In the genomic region with DNA sequence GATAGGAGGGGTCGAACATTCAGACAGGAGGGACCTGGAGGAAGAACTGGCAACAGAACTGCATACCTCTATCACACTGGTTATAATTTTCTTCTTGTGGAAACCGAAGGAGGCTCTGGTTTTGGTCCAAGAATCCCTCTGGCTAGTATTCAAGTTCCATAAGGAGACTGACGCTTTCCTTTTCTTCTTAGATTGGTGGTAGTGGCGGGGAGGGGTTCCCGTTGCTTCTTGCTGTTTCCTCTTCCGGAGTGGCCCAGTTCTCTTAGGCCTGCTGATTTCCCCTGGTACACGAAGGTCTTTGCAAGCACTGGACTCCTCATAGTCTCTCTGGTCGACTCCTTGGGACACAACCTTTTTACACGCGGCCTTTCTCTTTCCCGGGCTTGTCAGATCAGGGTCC, we compare ENCODE assay signal across 8 mouse cellular contexts. TPM values are rescaled to one million over a fixed set of nuclear protein-coding genes. Genes with fewer than 3 reads are reported as not detected.
DNase-seq lines count a peak whose midpoint lies in the region; ATAC-seq lines count a peak whose summit lies in the region.

No protein-coding gene starts in this region.

- H3K27me3 ChIP-seq in heart, embryonic 11.5 days (ENCODE audit: control insufficient read depth, insufficient read depth, low read length): no peaks in the 10 kb centered on the region
- H3K27me3 ChIP-seq in embryonic facial prominence, embryonic 12.5 days: no peaks in the 10 kb centered on the region
- no peaks in the 10 kb centered on the region for H3K27me3 ChIP-seq in intestine, embryonic 14.5 days (replicated peaks; ENCODE audit: control insufficient read depth, insufficient read depth, low read length)
- H3K27me3 ChIP-seq in megakaryocyte, embryonic 14.5 days (replicated peaks): no peaks in the 10 kb centered on the region

- H3K9me3 ChIP-seq in heart, embryonic 11.5 days (replicated peaks; ENCODE audit: control insufficient read depth, low read length): no peaks in the 10 kb centered on the region
- no peaks in the 10 kb centered on the region for H3K9me3 ChIP-seq in embryonic facial prominence, embryonic 12.5 days
- no peaks in the 10 kb centered on the region for H3K9me3 ChIP-seq in intestine, embryonic 14.5 days (ENCODE audit: control insufficient read depth, low read length)
- H3K9me3 ChIP-seq in megakaryocyte, embryonic 14.5 days: no peaks in the 10 kb centered on the region

- no peak overlapping the region for H3K27ac ChIP-seq in heart, embryonic 11.5 days (ENCODE audit: low read depth, low read length)
- no peak overlapping the region for H3K27ac ChIP-seq in embryonic facial prominence, embryonic 12.5 days
- no peak overlapping the region for H3K27ac ChIP-seq in intestine, embryonic 14.5 days (ENCODE audit: low read depth)

- H3K4me2 ChIP-seq in heart, embryonic 11.5 days: peak overlapping the region; percentile 69
- peak overlapping the region; percentile 85 for H3K4me2 ChIP-seq in embryonic facial prominence, embryonic 12.5 days (replicated peaks)
- H3K4me2 ChIP-seq in intestine, embryonic 14.5 days (ENCODE audit: low read length): peak overlapping the region; percentile 67

- H3K36me3 ChIP-seq in heart, embryonic 11.5 days (ENCODE audit: control insufficient read depth, insufficient read depth, low read length): no peaks in the 10 kb centered on the region
- peaks cover 17% of the 10 kb centered on the region; the same call in 1 of the 2 replicates for H3K36me3 ChIP-seq in embryonic facial prominence, embryonic 12.5 days
- H3K36me3 ChIP-seq in intestine, embryonic 14.5 days (ENCODE audit: control insufficient read depth, insufficient read depth, low read length): peaks cover 17% of the 10 kb centered on the region; the same call in 1 of the 2 replicates
- H3K36me3 ChIP-seq in megakaryocyte, embryonic 14.5 days (replicated peaks; ENCODE audit: low read length): peaks cover 25% of the 10 kb centered on the region

- peak overlapping the region; percentile 86 for H3K9ac ChIP-seq in heart, embryonic 11.5 days (ENCODE audit: low read depth, low read length)
- H3K9ac ChIP-seq in embryonic facial prominence, embryonic 12.5 days: peak overlapping the region; percentile 69
- peak overlapping the region; percentile 65 for H3K9ac ChIP-seq in intestine, embryonic 14.5 days (ENCODE audit: low read length)

- intact Hi-C loops in heart, postnatal 25 days (cut with DNase I): loop anchor here (5.0 kb wide), 2 partner anchors 35 to 145 kb away; no protein-coding TSS in a partner anchor

- no peak for ATAC-seq in heart, embryonic 11.5 days (replicated peaks; ENCODE audit: insufficient number of reproducible peaks, low FRiP score, low TSS enrichment)
- no peak for ATAC-seq in embryonic facial prominence, embryonic 12.5 days (ENCODE audit: insufficient number of reproducible peaks, insufficient read depth, low FRiP score, low TSS enrichment)
- peak; percentile 11; the same call in 1 of the 2 replicates for ATAC-seq in intestine, embryonic 14.5 days (replicated peaks; ENCODE audit: low FRiP score, low TSS enrichment, low read depth)

- 41% methylated on average over 11 of the region's 11 CpGs for WGBS in heart, embryonic 11.5 days (ENCODE audit: insufficient replicate concordance)
- 48% methylated on average over 11 of the region's 11 CpGs for WGBS in embryonic facial prominence, embryonic 12.5 days
- 21% methylated on average over 11 of the region's 11 CpGs for WGBS in intestine, embryonic 14.5 days

- no peak for DNase-seq in heart, postnatal 25 days (ENCODE audit: low spot score)
- no peak for DNase-seq in intestine, embryonic 14.5 days (ENCODE audit: low spot score)
- DNase-seq in B cell, adult 2 months: no peak
- no peak for DNase-seq in urinary bladder, postnatal 25 days (ENCODE audit: low spot score)
- no peak for DNase-seq in adrenal gland, postnatal 4 days (ENCODE audit: low spot score in 2 of 2)

- H3K4me1 ChIP-seq in heart, embryonic 11.5 days (ENCODE audit: control insufficient read depth, insufficient read depth, low read length): peaks cover 20% of the 10 kb centered on the region
- H3K4me1 ChIP-seq in embryonic facial prominence, embryonic 12.5 days: peaks cover 36% of the 10 kb centered on the region
- peaks cover 27% of the 10 kb centered on the region for H3K4me1 ChIP-seq in intestine, embryonic 14.5 days (replicated peaks; ENCODE audit: control insufficient read depth, insufficient read depth, low read length)
- H3K4me1 ChIP-seq in megakaryocyte, embryonic 14.5 days: peaks cover 60% of the 10 kb centered on the region

- peak overlapping the region; percentile 93 for H3K4me3 ChIP-seq in heart, embryonic 11.5 days (ENCODE audit: low read depth, low read length)
- H3K4me3 ChIP-seq in embryonic facial prominence, embryonic 12.5 days: peak overlapping the region; percentile 65
- peak overlapping the region; percentile 72 for H3K4me3 ChIP-seq in intestine, embryonic 14.5 days (ENCODE audit: low read depth, low read length)
- H3K4me3 ChIP-seq in megakaryocyte, embryonic 14.5 days (replicated peaks): peak overlapping the region; percentile 97

RNA-seq across cellular contexts. Expression of a gene that starts 1.0 kb away (rescaled TPM):
- 11.2 and 12.0 TPM in 2 replicates for polyA plus RNA-seq in heart, embryonic 11.5 days (2014; fragmentation: Nextera tagmentation; extraction: Ambion mirVana)
- under 1 TPM; 0.17 to 0.34 TPM for total RNA-seq in heart, postnatal 25 days (2021)
- 18.2 and 18.4 TPM in 2 replicates for polyA plus RNA-seq in embryonic facial prominence, embryonic 12.5 days (2016; fragmentation: Nextera tagmentation; extraction: Ambion mirVana)
- 16.0 and 16.3 TPM in 2 replicates for polyA plus RNA-seq in intestine, embryonic 14.5 days (2014; fragmentation: Nextera tagmentation; extraction: Ambion mirVana)
- polyA plus RNA-seq in megakaryocyte, embryonic 14.5 days (2012; ENCODE audit: insufficient read depth, low replicate concordance): 4.4 and 12.6 TPM in 2 replicates
- total RNA-seq in adrenal gland, postnatal 4 days (2021): 1 to 10 TPM; 4.6 to 5.9 TPM

RNA-seq across cellular contexts. Expression of a gene that starts 23.1 kb away (rescaled TPM):
- 0.65 and 0.97 TPM in 2 replicates for polyA plus RNA-seq in heart, embryonic 11.5 days (2014; fragmentation: Nextera tagmentation; extraction: Ambion mirVana)
- total RNA-seq in heart, postnatal 25 days (2021): 10 to 100 TPM; 13.0 to 13.3 TPM
- polyA plus RNA-seq in embryonic facial prominence, embryonic 12.5 days (2016; fragmentation: Nextera tagmentation; extraction: Ambion mirVana): 0.42 and 0.60 TPM in 2 replicates
- 0.07 TPM in 1 of 2 replicates, not detected in the other for polyA plus RNA-seq in intestine, embryonic 14.5 days (2014; fragmentation: Nextera tagmentation; extraction: Ambion mirVana)
- 0.55 TPM in 1 of 2 replicates, not detected in the other for polyA plus RNA-seq in megakaryocyte, embryonic 14.5 days (2012; ENCODE audit: insufficient read depth, low replicate concordance)
- total RNA-seq in adrenal gland, postnatal 4 days (2021): 1 to 10 TPM; 1.8 to 2.7 TPM

RNA-seq across cellular contexts. Expression of a gene that starts 39.7 kb away (rescaled TPM):
- polyA plus RNA-seq in heart, embryonic 11.5 days (2014; fragmentation: Nextera tagmentation; extraction: Ambion mirVana): 94.3 and 112 TPM in 2 replicates
- 10 to 100 TPM; 78.3 to 84.4 TPM for total RNA-seq in heart, postnatal 25 days (2021)
- polyA plus RNA-seq in embryonic facial prominence, embryonic 12.5 days (2016; fragmentation: Nextera tagmentation; extraction: Ambion mirVana): 99.7 and 104 TPM in 2 replicates
- 123 and 130 TPM in 2 replicates for polyA plus RNA-seq in intestine, embryonic 14.5 days (2014; fragmentation: Nextera tagmentation; extraction: Ambion mirVana)
- polyA plus RNA-seq in megakaryocyte, embryonic 14.5 days (2012; ENCODE audit: insufficient read depth, low replicate concordance): 170 and 286 TPM in 2 replicates
- 10 to 100 TPM; 60.5 to 72.1 TPM for total RNA-seq in adrenal gland, postnatal 4 days (2021)

RNA-seq across cellular contexts. Expression of a gene that starts 39.8 kb away (rescaled TPM):
- 264 and 272 TPM in 2 replicates for polyA plus RNA-seq in heart, embryonic 11.5 days (2014; fragmentation: Nextera tagmentation; extraction: Ambion mirVana)
- 10 to 100 TPM; 45.9 to 50.0 TPM for total RNA-seq in heart, postnatal 25 days (2021)
- polyA plus RNA-seq in embryonic facial prominence, embryonic 12.5 days (2016; fragmentation: Nextera tagmentation; extraction: Ambion mirVana): 206 and 211 TPM in 2 replicates
- polyA plus RNA-seq in intestine, embryonic 14.5 days (2014; fragmentation: Nextera tagmentation; extraction: Ambion mirVana): 233 and 258 TPM in 2 replicates
- 19.3 and 28.8 TPM in 2 replicates for polyA plus RNA-seq in megakaryocyte, embryonic 14.5 days (2012; ENCODE audit: insufficient read depth, low replicate concordance)
- 10 to 100 TPM; 74.0 to 82.4 TPM for total RNA-seq in adrenal gland, postnatal 4 days (2021)

RNA-seq across cellular contexts. Expression of a gene that starts 46.7 kb away (rescaled TPM):
- 0.31 and 0.34 TPM in 2 replicates for polyA plus RNA-seq in heart, embryonic 11.5 days (2014; fragmentation: Nextera tagmentation; extraction: Ambion mirVana)
- under 1 TPM; 0.08 to 0.16 TPM for total RNA-seq in heart, postnatal 25 days (2021)
- 0.50 and 0.51 TPM in 2 replicates for polyA plus RNA-seq in embryonic facial prominence, embryonic 12.5 days (2016; fragmentation: Nextera tagmentation; extraction: Ambion mirVana)
- polyA plus RNA-seq in intestine, embryonic 14.5 days (2014; fragmentation: Nextera tagmentation; extraction: Ambion mirVana): 0.23 and 0.28 TPM in 2 replicates
- 0.31 TPM in 1 of 2 replicates, not detected in the other for polyA plus RNA-seq in megakaryocyte, embryonic 14.5 days (2012; ENCODE audit: insufficient read depth, low replicate concordance)
- total RNA-seq in adrenal gland, postnatal 4 days (2021): under 1 TPM; 0.42 to 0.45 TPM
